Mouse (Mus musculus) testis, adult 2 months (tissue): Measurements from ENCODE around the gene Mfsd4a.

Experiments
- CTCF ChIP-seq: fragments of 200-500 bp; IDR thresholded peaks from 2 replicates; pipeline ENCODE4 v1.5.1; 2012; ENCODE audit warnings: low read depth, mild to moderate bottlenecking, inconsistent platforms, low read length, moderate library complexity; ENCODE audit not compliant: control insufficient read depth, insufficient read depth, insufficient replicate concordance
- POLR2A ChIP-seq: fragments of 200-500 bp; IDR thresholded peaks from 2 replicates; pipeline ENCODE4 v1.6.1; 2012; ENCODE audit warnings: low read depth, mild to moderate bottlenecking, inconsistent platforms, low read length, moderate library complexity; ENCODE audit not compliant: control insufficient read depth

- 0 out of 2 replicates have a peak, but pooled peaks have one; percentile 2 for TF ChIP-seq CTCF
- TF ChIP-seq POLR2A, result peak; percentile 61
Measured at GRCm38 (mm10) chr1:132007828-132008827, 59.7 kb downstream of the Mfsd4a start.
